Mouse (Mus musculus) kidney, postnatal 36 days (tissue): Measurements from ENCODE around the gene Dbt.
A peak's percentile ranks its signal among the peaks of the same experiment; 100 is the strongest.

Source experiments
- DNase-seq, 2 experiments: peaks; one replicate each; pipeline ENCODE4 v3.0.0; 2021 to 2022; ENCODE audit warnings: mixed read lengths in 2 of 2

Dbt gene

GRCm38 (mm10) chr3:116512904-116513716, at the start of gene Dbt:
TSS of gene Dbt (plus strand) at chr3:116513070.
- peak; percentile 93 to 94 for DNase-seq

GRCm38 (mm10) chr3:116464318-116464717, 48.6 kb upstream of the Dbt start:
- DNase-seq: no peak

DNA sequence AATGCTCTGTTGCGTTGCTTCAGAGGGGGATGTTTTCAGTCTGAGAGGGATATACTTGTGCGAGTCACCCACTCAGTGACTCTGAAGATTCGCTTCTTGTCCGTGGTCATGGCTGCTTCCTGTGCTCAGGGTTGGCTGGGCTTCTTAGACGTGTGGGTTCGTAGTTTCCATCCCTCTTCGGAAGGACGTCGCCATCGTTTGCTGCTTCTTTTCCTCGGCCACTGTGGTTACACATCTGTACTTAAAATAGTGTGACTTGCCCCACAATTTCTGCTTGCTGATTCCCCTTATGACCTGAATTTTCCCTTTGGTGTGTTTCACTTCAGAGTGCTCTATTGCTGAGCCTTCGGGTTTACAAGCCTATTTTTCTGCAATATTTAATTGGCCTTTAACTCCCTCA, 47.2 kb upstream of the Dbt start:
- DNase-seq: no peak

DNA sequence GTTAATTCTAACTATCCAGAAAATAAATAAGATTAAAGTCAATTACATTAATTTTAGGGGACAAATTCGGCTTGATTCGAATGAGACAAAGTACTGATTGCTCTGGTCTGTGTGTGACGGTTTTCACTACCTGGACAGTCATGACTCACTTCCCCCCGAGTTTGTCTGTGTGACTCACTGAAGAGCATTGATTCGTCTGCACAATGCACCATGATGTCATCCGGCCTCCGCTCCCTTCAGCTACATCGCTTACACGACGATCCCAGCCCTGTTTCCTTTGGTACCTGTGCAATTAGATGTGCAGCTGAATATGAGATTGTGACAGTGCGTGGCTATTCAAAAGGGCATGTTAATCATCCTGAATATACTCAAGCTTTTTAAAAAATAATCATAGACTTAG, 38.3 kb upstream of the Dbt start:
- DNase-seq: no peak

DNA sequence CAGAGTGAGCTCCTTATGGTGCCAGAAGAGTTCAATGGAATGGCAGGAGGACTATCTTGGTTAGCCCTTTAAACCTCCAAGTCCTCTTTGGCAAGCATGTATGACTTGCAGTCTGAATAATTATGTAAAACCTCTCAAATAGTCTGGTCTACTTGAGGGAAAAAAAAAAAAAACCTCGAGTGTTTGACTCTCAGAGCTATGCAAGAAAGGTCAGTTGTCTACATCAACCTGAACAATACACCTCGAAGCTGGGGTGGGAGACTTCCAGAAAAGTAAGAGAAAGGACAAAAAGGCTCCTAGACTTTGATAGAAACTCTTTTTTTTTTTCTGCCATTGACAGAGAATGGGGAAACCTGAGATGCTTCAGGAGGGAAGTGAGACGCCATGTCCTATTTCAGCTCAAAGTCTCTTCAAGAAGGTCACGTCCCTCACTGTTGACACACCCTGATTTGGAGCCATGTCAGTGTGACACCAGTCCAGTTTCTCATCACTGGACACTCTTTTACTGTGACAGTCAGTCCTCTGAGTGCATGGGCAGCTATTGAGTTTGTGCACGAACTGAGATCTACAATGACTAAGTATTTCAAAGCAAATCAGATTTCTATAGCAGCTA, 36.1 kb upstream of the Dbt start:
- no peak for DNase-seq

DNA sequence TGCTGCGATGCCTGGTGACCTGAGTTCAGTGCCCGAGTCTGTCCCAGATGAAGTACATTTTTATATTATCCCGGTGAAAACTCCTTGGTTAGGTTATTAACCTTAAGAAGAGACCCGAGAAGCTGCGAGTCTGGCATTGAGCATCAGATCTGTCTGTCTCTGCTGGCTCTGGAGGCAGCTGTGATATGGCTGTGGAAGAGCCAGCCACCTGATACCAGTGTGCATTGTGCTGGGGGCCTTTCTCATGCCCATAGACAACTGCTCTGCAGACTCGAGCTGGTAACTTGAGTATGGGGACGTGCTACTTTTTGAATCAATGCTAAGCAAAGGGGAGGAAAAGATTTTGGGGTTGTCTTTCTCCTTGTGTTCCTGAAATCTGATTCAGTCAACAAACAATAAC, 35.5 kb upstream of the Dbt start:
- DNase-seq: no peak

DNA sequence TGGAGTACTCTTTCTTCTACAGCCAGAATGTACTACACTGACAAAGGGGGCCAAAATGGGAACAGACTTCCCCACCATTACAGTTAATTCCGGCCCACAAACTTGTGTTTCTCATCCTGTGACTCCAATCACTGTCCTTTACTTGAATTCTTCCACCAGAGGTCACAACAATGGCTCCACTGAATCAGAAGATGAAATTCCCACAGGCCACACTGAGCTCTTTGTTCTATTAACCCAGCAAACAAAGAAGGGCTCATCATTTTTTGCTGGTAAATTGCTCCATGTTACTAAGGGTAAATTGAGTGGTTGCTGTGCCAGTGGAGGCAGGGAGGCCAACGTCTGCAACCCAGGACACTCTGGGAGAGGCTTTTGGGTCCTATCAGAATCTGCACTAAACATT, 32.8 kb upstream of the Dbt start:
- DNase-seq: no peak

DNA sequence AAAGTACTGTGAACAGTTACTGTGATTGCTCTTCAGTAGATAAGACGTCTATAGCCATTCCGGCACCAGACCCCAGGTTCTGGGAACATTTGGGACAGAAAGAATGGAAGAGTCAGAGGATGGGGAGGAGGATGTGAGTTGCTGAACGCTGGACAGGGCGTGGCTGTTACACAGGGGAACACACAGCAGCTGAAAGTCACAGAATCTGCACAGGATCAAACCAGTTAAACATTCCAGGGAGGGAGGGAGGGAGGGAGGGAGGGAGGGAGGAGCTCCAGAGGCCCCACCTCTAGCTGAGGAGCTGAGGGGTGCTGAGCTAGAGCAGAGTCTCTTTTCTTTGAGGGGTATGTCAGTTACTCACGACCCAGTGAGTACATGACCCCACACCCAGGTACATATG, 31.9 kb upstream of the Dbt start:
- DNase-seq: no peak

- DNase-seq: no peak
These were observed 30.1 kb upstream of the Dbt start for GRCm38 (mm10) chr3:116482724-116483123.

DNA sequence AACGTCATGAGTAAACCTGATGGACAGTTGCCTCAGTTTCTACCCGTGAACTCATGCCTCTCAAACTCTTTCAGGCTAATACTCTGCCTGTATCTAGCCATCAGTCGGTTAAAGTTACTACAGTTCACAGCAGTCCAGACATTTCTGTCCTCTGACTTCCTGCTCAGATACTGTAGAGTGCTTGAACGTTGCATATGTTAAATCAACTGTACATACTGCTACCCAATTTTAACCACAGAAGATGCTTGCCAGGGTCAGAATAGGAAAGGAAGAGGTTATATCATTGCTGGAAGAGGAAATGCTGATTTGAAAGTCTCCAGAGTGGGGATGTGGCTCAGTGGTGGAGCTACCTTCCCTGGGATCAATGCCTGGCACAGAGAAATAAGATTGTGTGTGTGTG, 29.6 kb upstream of the Dbt start:
- DNase-seq: no peak

GRCm38 (mm10) chr3:116490920-116491319, 21.9 kb upstream of the Dbt start:
- no peak for DNase-seq

GRCm38 (mm10) chr3:116491923-116492454, 20.9 kb upstream of the Dbt start:
- DNase-seq: no peak

GRCm38 (mm10) chr3:116493658-116494057, 19.2 kb upstream of the Dbt start:
- DNase-seq: no peak

GRCm38 (mm10) chr3:116495671-116496070, 17.2 kb upstream of the Dbt start:
- DNase-seq: peak; percentile 15 to 56

- peak; percentile 98 to 99 for DNase-seq
These were observed 5.0 kb upstream of the Dbt start, which contains the start of gene Rtca for GRCm38 (mm10) chr3:116507772-116508351. TSS of gene Rtca (minus strand) at chr3:116508208.

- DNase-seq: peak in 1 of 2 experiments; percentile 62
These were observed 543 bp upstream of the Dbt start for GRCm38 (mm10) chr3:116512151-116512903.

GRCm38 (mm10) chr3:116520141-116520761, 7.4 kb downstream of the Dbt start:
- DNase-seq: no peak

GRCm38 (mm10) chr3:116529741-116530140, 16.9 kb downstream of the Dbt start:
- no peak for DNase-seq

DNA sequence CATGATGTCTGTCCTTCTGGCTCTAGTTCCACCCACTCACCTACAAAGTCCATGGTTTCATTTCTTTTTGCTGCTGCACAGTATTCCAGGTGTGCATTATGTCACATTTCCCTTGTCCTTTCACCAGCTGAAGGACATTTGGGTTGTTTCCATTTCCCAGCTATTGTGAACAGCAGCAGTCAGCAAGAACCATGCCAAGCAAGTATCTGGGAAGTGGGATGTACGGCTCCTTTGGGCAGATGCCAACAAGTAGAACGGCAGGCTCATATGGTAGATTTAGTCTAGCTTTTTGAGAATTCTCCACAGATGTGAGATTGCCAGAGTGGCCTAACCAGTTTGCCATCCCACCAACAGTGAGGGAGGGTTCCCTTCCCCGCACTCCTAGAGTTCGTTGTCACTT, 18.0 kb downstream of the Dbt start:
- peak; percentile 9 to 11 for DNase-seq

GRCm38 (mm10) chr3:116536428-116537199, 23.7 kb downstream of the Dbt start:
- DNase-seq: no peak

DNA sequence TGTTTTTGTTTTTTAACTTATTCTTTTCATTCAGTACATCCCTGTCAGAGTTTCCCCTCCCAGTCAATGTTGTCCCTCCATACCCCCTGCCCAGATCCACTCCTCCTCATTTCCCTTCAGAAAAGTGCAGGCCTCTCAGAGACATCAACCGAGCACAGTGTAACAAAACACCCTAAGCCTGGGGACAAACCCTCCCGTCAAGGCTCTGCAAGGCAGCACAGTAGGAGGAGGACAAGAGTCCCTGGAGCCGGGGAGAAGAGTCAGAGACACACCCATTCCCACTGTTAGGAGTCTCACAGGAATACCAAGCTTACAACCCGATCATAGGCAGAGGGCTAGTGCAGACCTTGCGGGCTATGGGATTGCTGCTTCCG, 24.3 kb downstream of the Dbt start:
- no peak for DNase-seq

- DNase-seq: no peak
These were observed 29.2 kb downstream of the Dbt start for GRCm38 (mm10) chr3:116542070-116542469.
